In genomic region chr4:133074070-133074819, GRCm38 (mm10) we compare ENCODE assay signal across 7 mouse cellular contexts. TPM values are rescaled to one million over a fixed set of nuclear protein-coding genes. Genes with fewer than 3 reads are reported as not detected.
DNase-seq lines count a peak whose midpoint lies in the region; ATAC-seq and TF ChIP-seq lines count a peak whose summit lies in the region.

No protein-coding gene starts in this region.

- no peak overlapping the region for H3K4me2 ChIP-seq in liver, embryonic 11.5 days
- H3K4me2 ChIP-seq in liver, postnatal 0 days (ENCODE audit: low read depth, low read length) = no peak overlapping the region
- no peak overlapping the region; the same call in 1 of the 2 replicates for H3K4me2 ChIP-seq in midbrain, postnatal 0 days (ENCODE audit: low read depth, low read length, poor library complexity, severe bottlenecking)

- no peak for TF ChIP-seq EP300 in liver, postnatal 0 days (IDR thresholded peaks at IDR 0.05; ENCODE audit: low read depth)

- peak overlapping the region; percentile 75; the same call in 1 of the 2 replicates for H3K27ac ChIP-seq in liver, embryonic 11.5 days (ENCODE audit: low read depth, low read length)
- H3K27ac ChIP-seq in liver, postnatal 0 days (ENCODE audit: low read depth) = no peak overlapping the region
- peak overlapping the region; percentile 73 for H3K27ac ChIP-seq in hindbrain, embryonic 10.5 days
- H3K27ac ChIP-seq in midbrain, postnatal 0 days (ENCODE audit: low read depth, low read length) = peak overlapping the region; percentile 73

- H3K36me3 ChIP-seq in liver, embryonic 11.5 days (ENCODE audit: control insufficient read depth, insufficient read depth, low read length) = peaks cover 4% of the 10 kb centered on the region; the same call in 1 of the 2 replicates
- peaks cover 13% of the 10 kb centered on the region; the same call in 1 of the 2 replicates for H3K36me3 ChIP-seq in liver, postnatal 0 days (replicated peaks; ENCODE audit: insufficient read depth, low read length)
- peaks cover 73% of the 10 kb centered on the region for H3K36me3 ChIP-seq in hindbrain, embryonic 10.5 days
- H3K36me3 ChIP-seq in midbrain, postnatal 0 days (ENCODE audit: insufficient read depth, low read length) = peaks cover 25% of the 10 kb centered on the region

- H3K9me3 ChIP-seq in liver, embryonic 11.5 days (ENCODE audit: control insufficient read depth, low read length) = no peaks in the 10 kb centered on the region
- no peaks in the 10 kb centered on the region for H3K9me3 ChIP-seq in liver, postnatal 0 days (ENCODE audit: low read length)
- H3K9me3 ChIP-seq in hindbrain, embryonic 10.5 days = no peaks in the 10 kb centered on the region
- no peaks in the 10 kb centered on the region for H3K9me3 ChIP-seq in midbrain, postnatal 0 days (ENCODE audit: low read length)

- no peak overlapping the region for H3K4me3 ChIP-seq in liver, embryonic 11.5 days (ENCODE audit: low read depth, low read length)
- no peak overlapping the region for H3K4me3 ChIP-seq in liver, postnatal 0 days (ENCODE audit: low read depth, low read length)
- H3K4me3 ChIP-seq in hindbrain, embryonic 10.5 days = peak overlapping the region; percentile 16; the same call in 1 of the 2 replicates
- H3K4me3 ChIP-seq in midbrain, postnatal 0 days (ENCODE audit: low read depth, low read length) = no peak overlapping the region

- no peak for TF ChIP-seq CTCF in liver, postnatal 0 days (IDR thresholded peaks at IDR 0.05; ENCODE audit: low read depth)
- TF ChIP-seq CTCF in midbrain, postnatal 0 days (IDR thresholded peaks at IDR 0.05) = no peak

- WGBS in liver, embryonic 11.5 days = 49% methylated on average over 9 of the region's 9 CpGs
- WGBS in liver, postnatal 0 days (ENCODE audit: insufficient replicate concordance) = 63% methylated on average over 9 of the region's 9 CpGs
- 29% methylated on average over 9 of the region's 9 CpGs for WGBS in hindbrain, embryonic 10.5 days
- WGBS in midbrain, postnatal 0 days = 8% methylated on average over 9 of the region's 9 CpGs

- peaks cover 50% of the 10 kb centered on the region for H3K4me1 ChIP-seq in liver, embryonic 11.5 days (replicated peaks; ENCODE audit: control insufficient read depth, insufficient read depth, low read length)
- H3K4me1 ChIP-seq in liver, postnatal 0 days (ENCODE audit: insufficient read depth) = peaks cover 5% of the 10 kb centered on the region
- H3K4me1 ChIP-seq in hindbrain, embryonic 10.5 days (replicated peaks) = peaks cover 86% of the 10 kb centered on the region
- peaks cover 20% of the 10 kb centered on the region for H3K4me1 ChIP-seq in midbrain, postnatal 0 days (ENCODE audit: insufficient read depth, low read length)

- no peak for ATAC-seq in liver, embryonic 11.5 days (replicated peaks; ENCODE audit: low FRiP score)
- no peak for ATAC-seq in liver, postnatal 0 days
- peak; percentile 84 for ATAC-seq in midbrain, postnatal 0 days (ENCODE audit: low FRiP score)

- peak overlapping the region; percentile 36; the same call in 1 of the 2 replicates for H3K9ac ChIP-seq in liver, embryonic 11.5 days (ENCODE audit: low read depth, low read length)
- H3K9ac ChIP-seq in liver, postnatal 0 days (replicated peaks) = no peak overlapping the region
- peak overlapping the region; percentile 14; the same call in 1 of the 2 replicates for H3K9ac ChIP-seq in midbrain, postnatal 0 days (replicated peaks; ENCODE audit: low read length, poor library complexity, severe bottlenecking)

- no peaks in the 10 kb centered on the region for H3K27me3 ChIP-seq in liver, embryonic 11.5 days (replicated peaks; ENCODE audit: control insufficient read depth, insufficient read depth, low read length)
- H3K27me3 ChIP-seq in liver, postnatal 0 days (ENCODE audit: insufficient read depth, low read length) = no peaks in the 10 kb centered on the region
- H3K27me3 ChIP-seq in hindbrain, embryonic 10.5 days (ENCODE audit: insufficient read depth, poor library complexity, severe bottlenecking) = no peaks in the 10 kb centered on the region
- H3K27me3 ChIP-seq in midbrain, postnatal 0 days (ENCODE audit: insufficient read depth, low read length) = no peaks in the 10 kb centered on the region

- no peak for DNase-seq in liver, embryonic 11.5 days (ENCODE audit: low spot score)
- DNase-seq in liver, postnatal 0 days = no peak
- DNase-seq in fibroblast of lung, adult 2 months (ENCODE audit: low read depth) = peak; percentile 62
- DNase-seq in hindbrain, embryonic 10.5 days (ENCODE audit: low spot score) = no peak
- DNase-seq in midbrain, postnatal 0 days (ENCODE audit: low spot score) = peak; percentile 82
- DNase-seq in embryo, embryonic 9.5 days (ENCODE audit: extremely low spot score) = no peak
- DNase-seq in thymus, postnatal 0 days (ENCODE audit: low spot score) = no peak

RNA-seq across cellular contexts. Expression of gene Wasf2, which starts 56.1 kb away (rescaled TPM):
- polyA plus RNA-seq in liver, embryonic 11.5 days (2014; fragmentation: Nextera tagmentation; extraction: Ambion mirVana) = 32.1 and 42.2 TPM in 2 replicates
- polyA plus RNA-seq in liver, postnatal 0 days (2015; fragmentation: Nextera tagmentation; extraction: Ambion mirVana) = 35.8 and 43.1 TPM in 2 replicates
- 42.1 and 67.1 TPM in 2 replicates for polyA plus RNA-seq in hindbrain, embryonic 10.5 days (2016; fragmentation: Nextera tagmentation; extraction: Ambion mirVana)
- 18.3 and 19.6 TPM in 2 replicates for total RNA-seq in midbrain, postnatal 0 days (2014; rRNA removed)
- 19.1 and 26.0 TPM in 2 replicates for polyA plus RNA-seq in midbrain, postnatal 0 days (2015; fragmentation: Nextera tagmentation; extraction: Ambion mirVana)
- polyA plus RNA-seq in thymus, postnatal 0 days (2015; fragmentation: Nextera tagmentation; extraction: Ambion mirVana) = 140 and 190 TPM in 2 replicates

Comparison
In these comparisons a context has a peak if more than half of its experiments do, and no peak if none do; other contexts are left out.
1. DNase-seq: peak in fibroblast of lung, adult 2 months (single experiment) and midbrain, postnatal 0 days (single experiment); none in liver, embryonic 11.5 days (single experiment), liver, postnatal 0 days (single experiment), hindbrain, embryonic 10.5 days (single experiment), embryo, embryonic 9.5 days (single experiment) and thymus, postnatal 0 days (single experiment).